Mouse (Mus musculus) E14TG2a.4 (cell line): ENCODE measurements around the gene Selplg.

Experiments used
- CTCF ChIP-seq: conservative IDR thresholded peaks from 2 replicates; pipeline ENCODE4 v1.5.1; 2014; ENCODE audit warnings: low read length
- POU5F1 ChIP-seq: IDR thresholded peaks from 2 replicates; pipeline ENCODE4 v1.6.1; 2014; ENCODE audit warnings: low read length, borderline replicate concordance

- no peak for TF ChIP-seq CTCF
- TF ChIP-seq POU5F1: no peak
Observed at GRCm38 (mm10) chr5:113825558-113825957, 6.9 kb downstream of the Selplg start.
